Mouse (Mus musculus) layer of hippocampus, adult 9-11 months (tissue): ENCODE results near the gene Cog8.

ENCODE experiments used
- DNase-seq: peaks from one replicate; pipeline ENCODE4 v3.0.0; 2022

Cog8 gene

GRCm38 (mm10) chr8:107056076-107056972 is at the start of gene Cog8, which contains the start of gene Nip7:
Cog8 (minus strand) TSS chr8:107056689.
Nip7 (plus strand) TSS chr8:107056877.
- peak; percentile 98 for DNase-seq

- no peak for DNase-seq
These were observed 48.1 kb upstream of the Cog8 start for GRCm38 (mm10) chr8:107104547-107104946.

- DNase-seq: no peak
These were observed 44.1 kb upstream of the Cog8 start for GRCm38 (mm10) chr8:107100635-107101034.

DNA sequence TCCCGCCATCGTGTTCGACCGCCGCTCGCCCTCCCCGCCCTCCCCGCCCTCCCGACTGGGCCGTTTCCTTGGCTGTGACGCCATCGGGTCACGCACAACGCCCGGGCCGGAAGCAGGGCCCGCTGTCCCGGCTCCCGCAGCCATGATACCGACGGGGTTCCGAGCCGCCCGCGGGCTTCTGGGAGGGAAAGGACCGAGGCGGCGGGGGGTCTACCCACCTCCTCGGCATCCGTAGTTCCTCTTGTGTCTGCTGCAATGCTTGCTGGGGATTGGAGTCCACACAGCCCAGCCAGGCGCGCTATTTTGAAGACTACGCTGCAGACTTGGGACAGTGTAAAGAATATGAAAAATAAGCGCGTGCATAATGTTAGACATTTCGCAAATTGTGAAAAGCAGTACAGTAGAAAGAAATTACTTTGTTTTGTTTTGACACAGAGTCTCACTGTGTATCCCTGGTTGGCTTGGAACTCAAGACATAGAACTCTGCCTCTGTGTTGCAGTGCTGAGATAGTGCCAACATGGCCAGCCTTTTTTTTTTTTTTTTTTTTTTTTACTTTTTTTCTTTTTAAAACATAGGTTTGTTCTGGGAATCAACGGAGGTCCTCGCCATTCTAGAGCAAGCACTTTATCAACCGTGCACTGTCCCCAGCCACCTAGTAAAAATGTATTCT is 40.0 kb upstream of the Cog8 start, which contains the start of gene Terf2:
Terf2 (minus strand) TSS at position 182 of the 671 bp plus-strand sequence.
- peak; percentile 96 for DNase-seq

- no peak for DNase-seq
These were observed 39.4 kb upstream of the Cog8 start for GRCm38 (mm10) chr8:107095717-107096365.

DNA sequence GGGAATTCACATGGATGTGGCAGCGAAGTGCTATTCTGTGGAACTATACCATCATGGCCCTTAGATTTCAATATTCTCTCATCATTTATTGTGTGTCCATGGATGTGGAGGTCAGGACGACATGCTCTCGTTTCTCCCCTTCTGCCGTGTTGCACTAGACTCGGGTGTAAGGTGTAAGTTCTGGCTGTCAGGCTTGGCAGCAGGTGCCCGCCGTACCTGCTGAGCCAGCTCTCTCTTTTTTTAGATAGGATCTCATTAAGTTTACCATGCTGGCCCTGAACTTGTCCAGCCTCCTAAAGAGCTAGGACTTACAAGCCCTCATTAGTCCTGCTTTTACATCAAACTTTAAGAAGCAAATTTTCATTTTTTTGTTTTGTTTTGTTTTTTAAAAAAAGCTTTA is 34.0 kb upstream of the Cog8 start:
- DNase-seq: no peak

GRCm38 (mm10) chr8:107088526-107089063 is 32.1 kb upstream of the Cog8 start:
- no peak for DNase-seq

GRCm38 (mm10) chr8:107086018-107086417 is 29.5 kb upstream of the Cog8 start:
- no peak for DNase-seq

DNA sequence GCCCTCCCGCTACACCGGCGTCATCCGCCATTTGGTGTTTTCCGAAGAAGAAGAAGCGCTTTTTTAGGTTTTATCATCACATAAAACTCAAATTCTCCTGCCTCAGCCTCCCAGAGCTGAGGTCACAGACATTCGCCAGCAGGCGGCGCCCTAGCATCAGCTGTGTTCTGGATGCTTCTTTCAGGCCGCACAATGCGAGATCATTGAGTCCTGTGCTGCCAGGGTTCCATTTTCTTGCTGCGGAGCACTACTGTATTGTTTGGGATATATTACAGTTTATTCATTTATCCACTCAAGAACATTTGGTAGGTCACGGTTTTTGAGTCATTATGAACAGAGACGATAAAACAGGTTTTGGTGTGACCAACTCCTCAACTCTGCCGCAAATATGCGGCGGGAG is 28.9 kb upstream of the Cog8 start:
- no peak for DNase-seq

GRCm38 (mm10) chr8:107076239-107076888 is 19.9 kb upstream of the Cog8 start:
- no peak for DNase-seq

DNA sequence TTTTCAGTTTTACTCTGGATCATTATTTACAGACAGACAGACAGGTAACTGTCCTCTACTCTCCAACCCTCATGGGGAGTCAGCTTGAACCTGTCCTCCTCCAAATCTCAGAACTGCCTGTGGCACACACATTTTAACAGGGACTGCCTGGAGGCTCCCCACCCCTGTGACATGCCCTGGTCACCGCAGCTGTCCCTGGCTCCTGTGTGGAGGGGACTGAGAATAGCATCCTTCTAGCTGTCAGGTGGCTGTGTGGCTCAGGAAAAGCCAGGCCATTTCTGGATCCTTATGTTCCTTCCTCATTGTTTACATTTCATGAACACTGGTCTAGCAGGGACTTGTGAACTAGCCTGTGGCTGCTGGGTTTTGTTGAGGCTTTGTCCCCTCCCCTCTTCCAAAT is 17.6 kb upstream of the Cog8 start:
- DNase-seq: no peak

DNA sequence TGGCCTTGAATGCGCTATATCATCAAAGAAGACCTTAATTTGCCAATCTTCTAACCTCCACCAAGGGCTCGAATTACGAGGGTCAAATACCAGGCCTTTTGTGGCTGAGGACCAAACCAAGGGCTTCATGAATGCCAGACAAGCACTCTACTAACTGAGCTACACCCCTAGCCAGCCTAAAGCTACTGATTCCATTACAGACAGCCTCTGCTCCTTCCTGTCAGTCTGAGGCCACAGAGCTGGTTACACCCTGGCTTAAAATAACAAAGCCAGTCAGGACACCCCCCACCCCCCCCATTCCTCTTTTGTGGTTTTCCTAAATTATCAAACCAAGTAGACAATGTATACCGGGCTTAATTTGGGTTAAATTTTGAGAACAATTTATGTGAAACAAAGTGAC is 17.2 kb upstream of the Cog8 start:
- no peak for DNase-seq

DNA sequence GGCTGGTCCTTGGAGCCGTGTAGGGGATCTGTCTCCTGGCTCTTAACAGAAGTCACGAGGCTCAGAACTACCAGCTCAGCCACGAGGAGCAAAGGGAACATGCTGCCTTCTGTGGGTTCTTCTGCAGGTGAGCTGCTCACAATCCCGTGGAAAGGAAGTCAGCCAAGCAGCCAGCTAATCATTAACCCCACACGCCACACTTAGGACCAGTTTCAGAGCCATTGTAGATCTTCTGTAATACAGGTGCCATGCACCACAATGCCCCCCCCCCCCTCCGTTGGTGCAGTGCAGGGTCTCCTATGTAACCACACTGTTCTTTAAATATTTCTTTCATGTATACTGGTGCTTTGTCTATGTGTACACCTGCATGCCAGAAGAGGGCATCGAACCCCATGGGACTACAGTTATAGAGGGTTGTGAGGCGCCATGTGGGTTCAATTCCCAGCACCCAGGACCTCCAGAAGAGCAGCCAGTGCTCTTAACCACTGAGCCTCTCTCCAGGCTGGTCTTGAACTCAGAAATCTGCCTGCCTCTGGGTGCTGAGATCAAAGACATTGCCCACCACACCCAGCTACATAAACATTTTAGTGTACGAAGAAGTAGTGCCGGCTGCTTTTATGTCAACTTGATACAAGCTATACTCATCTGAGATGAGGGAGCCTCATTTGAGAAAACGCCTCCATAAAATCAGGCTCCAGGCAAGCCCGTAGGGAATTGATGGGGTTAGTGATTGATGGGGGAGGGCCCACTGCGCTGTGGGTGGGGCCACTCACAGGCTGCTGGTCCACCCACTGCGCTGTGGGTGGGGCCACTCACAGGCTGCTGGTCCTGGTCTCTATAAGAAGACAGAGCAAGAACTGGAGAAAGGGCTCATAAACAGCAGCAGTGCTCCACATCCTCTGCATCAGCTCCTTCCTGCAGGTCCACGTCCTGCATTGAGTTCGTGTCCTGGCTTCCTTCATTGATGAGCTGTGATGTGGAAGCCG is 9.3 kb upstream of the Cog8 start, which contains the start of gene Tmed6:
Tmed6 (minus strand) TSS at position 134 of the 986 bp plus-strand sequence.
- DNase-seq: no peak

- DNase-seq: no peak
These were observed 6.1 kb upstream of the Cog8 start for GRCm38 (mm10) chr8:107062613-107063012.

DNA sequence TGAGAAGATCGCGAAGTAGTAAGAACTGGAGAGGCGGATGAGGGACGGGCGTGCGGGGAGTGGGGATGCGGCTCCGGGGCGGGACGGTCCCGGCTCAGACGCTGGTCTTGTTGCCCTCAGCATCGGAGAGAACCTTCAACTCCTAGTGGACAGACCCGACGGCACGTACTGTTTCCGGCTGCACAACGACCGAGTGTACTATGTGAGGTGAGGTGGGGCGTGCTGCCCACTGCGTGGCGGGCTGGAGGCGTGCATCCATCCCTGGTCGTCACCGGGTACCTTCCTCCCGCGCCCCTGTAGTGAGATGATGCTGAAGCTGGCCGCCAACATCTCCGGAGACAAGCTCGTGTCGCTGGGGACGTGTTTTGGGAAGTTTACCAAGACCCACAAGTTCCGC is 482 bp upstream of the Cog8 start:
- peak; percentile 51 for DNase-seq

DNA sequence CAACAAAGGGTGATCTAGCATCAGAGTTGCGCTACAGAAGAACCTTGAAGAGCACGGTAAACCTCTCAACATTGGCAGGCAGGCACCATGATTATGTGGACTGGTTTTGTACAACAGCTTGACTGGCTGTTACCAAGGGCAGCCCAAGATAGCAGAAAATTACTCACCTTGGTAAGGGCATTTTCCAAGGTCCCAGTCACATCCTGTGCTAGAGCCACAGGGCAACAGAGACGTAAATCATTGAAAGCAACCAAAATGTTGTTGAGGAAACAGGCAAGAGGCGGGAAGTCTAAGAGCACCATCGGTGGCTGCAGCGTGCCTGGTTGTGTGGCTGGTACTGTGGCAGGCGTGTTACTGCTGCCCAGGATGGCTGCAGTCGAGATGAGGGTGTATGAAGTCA is 4.4 kb downstream of the Cog8 start:
- no peak for DNase-seq

DNA sequence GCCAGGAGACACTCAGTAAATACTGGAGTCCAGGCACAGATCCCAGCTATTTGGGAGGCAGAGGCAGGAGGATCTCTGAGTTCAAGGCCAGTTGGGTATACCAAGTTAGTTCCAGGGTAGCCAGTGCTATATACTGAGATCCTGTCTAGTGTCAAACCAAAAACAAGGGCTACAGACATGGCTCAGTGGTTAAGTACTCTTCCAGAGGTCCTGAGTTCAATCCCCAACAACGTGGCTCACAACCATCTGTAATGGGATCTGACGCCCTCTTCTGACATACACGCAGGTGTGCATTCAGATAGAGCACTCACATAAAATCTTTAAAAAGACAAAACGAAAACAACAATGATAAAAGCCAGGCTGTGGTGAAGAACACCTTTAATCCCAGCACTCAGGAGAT is 7.0 kb downstream of the Cog8 start:
- DNase-seq: no peak

DNA sequence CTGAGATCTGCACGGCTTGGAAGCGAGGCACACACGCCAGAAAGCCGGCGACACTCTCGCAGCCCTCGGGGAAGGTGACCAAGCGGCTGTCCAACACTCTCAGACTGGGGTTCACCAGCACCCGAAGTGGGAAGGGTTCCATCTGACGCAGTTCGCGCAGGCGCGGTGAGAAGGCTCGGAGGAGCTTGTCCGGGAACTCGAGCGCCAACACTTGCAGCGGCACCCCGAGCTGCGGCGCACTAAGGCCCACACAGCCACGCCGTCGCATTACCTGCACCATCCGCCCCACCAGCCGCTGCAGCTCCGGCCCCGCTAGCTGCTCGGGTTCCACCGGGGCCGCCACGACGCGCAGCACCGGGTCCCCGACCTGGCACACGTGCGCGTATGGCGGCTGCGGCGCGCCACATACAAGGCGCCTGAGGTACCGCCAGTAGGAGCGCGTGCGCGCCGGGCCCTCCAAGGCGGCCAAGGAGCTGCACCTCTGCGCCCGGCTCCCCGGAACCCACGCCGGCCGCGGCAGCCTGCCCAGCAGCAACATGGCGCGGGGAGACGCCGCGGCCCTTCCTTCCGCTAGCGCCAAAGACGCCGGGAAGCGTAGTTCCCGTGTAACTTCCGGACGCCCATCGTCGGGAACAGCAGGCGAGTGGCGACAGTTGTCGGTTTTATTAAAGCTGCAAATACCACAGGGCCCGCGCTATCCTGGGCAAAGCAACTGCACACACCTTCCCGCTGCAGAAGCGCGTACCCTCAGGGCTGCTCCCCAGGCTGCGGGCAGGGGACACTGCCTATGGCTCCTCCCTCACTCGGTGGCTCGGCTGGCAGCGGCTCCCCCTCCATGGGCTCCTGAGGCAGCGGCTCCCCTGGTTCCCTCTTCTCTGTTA is 8.2 kb downstream of the Cog8 start, which contains the start of gene Pdf:
Pdf (minus strand) TSS at position 554 of the 881 bp plus-strand sequence.
- peak; percentile 85 for DNase-seq

DNA sequence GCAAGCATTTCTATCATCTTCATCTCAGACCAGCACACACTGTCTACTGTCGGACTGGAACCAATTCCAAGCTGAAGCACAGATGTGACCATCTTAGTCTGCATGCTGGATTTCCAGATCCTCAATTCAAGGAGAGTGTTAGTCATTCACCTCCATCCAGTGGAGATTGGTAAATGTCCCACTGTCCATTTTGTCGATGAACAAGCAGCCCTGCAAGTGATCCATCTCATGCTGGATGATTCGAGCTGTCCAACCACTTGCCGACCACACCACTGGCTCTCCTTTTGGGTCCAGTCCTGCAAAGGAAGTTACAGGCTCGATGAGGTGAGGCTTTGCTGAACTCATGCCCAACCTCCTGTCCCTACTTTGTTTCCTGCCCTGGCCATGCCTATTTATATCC is 9.5 kb downstream of the Cog8 start:
- no peak for DNase-seq

GRCm38 (mm10) chr8:107045478-107045877 is 11.0 kb downstream of the Cog8 start:
- DNase-seq: no peak
